Mouse (Mus musculus) erythroblast, embryonic 14.5 days (primary cell): Measurements from ENCODE around the gene Runx2.

Experiments
- GATA1 ChIP-seq: IDR thresholded peaks from 2 replicates; pipeline ENCODE4 v1.6.1; 2012; ENCODE audit warnings: low read length, inconsistent platforms, mixed read lengths
- TAL1 ChIP-seq: IDR thresholded peaks from 3 replicates; pipeline ENCODE4 v1.6.1; 2012; ENCODE audit warnings: low read length, inconsistent platforms, mixed read lengths

DNA sequence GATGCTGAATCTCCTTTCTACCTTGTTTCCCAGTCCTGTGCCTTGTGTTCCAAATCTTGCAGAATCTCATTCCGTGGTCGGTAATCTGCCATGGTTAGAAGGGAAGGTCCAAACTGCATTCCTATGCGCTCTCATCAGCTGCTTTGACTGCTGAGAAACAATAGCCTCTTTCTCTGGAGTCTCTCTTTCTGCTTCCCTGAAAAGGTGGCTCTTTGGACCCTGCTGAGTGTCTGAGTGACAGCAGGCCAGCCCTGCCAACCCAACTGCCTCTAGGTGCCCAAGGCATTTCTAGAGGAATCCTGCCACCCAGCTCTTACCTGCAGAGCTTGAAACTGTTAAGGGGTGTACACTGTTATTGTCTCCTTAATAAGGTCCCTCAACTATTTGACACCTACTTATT lies 226.6 kb downstream of the Runx2 start:
- TF ChIP-seq TAL1 (no peak), GATA1 (no peak)
